Mouse (Mus musculus) retina, adult 2 months (tissue): ENCODE data around the gene Vps13d.

Experiments
- DNase-seq: peaks from one replicate; pipeline ENCODE4 v3.0.0-alpha.2; 2012; ENCODE audit warnings: low read depth, low spot score

Gene Vps13d

DNA sequence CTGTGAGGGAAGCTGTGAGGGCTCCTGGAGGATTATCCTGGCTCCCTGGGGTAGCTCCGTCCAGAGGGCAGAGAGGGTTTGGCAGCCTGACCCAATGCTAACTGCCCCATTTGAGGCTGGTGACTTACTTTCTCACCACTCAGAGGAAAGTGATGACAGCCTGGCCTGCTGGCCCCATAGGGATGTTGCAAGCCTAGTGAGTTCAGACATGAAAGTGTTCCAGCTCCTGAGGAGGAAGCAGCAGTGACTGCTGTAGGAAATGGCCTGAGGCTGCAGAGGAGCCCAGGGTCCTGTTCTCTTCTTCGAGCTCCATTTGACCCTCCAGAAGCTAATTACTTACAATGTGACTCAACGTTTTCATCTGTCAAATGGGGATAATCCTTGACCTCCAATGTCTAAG lies 157.8 kb downstream of the Vps13d start:
- DNase-seq = no peak

DNA sequence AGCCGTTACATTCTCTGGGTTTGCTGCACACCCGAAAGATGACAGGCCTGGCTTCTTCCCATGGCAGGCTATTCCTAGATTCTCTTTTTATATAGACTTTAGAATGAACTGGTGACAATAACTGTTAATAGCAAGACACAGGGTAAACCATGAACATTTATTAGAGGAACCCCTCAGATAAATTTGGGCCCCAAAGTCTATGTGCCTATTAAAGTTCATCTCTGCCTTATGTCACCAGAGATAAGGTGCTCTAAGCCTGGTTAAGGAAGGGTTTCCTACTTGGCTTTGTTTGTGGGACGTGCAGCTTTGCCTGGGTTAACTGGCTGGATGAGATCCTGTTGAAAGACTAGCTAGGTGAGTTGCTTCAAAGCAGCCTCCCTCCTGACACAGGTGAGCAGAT lies 159.4 kb downstream of the Vps13d start:
- no peak for DNase-seq

GRCm38 (mm10) chr4:145034506-145035243 lies 160.1 kb downstream of the Vps13d start:
- DNase-seq = no peak

DNA sequence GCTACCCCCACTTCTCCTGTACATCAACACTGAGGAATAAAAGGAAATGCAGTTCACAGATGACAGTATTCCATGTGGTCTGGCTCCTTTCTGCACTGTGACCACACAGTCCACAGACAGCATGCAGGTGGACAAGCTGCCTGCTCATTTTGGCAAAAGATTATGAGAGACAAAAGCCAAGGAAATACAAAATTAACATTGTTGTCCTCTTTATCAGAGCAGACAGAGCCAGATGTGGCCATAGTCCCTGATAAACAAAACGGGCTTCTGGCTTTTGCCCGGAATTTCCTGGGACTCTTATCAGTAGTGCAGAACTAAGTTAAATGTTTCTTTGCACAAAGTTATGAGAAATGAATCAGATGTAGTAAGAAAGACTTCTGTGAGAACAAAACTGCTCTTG lies 161.4 kb downstream of the Vps13d start:
- DNase-seq = no peak

- DNase-seq = no peak
These were observed 162.2 kb downstream of the Vps13d start for GRCm38 (mm10) chr4:145032637-145033036.

GRCm38 (mm10) chr4:145031510-145031909 lies 163.3 kb downstream of the Vps13d start:
- no peak for DNase-seq

DNA sequence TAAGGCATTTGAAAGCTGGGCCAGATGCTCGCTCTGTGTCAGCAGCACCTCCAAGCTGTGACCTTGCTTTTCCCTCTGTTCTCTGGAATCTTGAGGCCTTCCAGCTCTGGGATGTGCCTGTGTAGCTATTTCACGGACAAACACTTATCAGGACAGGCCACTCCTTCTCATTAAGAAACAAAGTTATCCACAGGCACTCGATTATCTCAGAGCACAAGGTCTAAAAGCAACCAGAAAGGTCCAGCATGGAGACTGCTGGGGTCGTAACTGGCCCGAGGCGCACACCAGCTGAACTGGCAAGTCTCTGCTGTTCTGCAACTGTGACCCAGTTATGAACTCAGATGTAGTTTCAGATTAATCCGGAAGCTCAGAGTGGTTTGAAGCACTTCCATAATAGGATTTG lies 168.4 kb downstream of the Vps13d start:
- DNase-seq = no peak

DNA sequence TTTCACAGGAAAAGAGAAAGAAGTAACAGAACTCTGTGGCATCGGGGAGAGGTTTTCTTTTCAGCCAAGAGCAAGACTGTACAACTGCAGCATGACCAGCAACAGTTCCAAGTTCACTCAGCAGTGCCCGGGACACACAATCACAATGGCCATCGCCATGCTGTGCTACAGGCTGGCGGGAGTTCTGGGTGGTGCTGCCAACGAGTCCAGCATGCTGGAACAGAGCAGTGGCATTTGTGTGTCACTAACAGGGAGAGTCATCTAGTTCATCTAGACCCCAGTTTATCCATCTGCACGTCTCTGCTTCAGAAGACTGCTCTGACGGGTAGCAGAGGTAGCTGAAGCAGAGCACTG lies 169.4 kb downstream of the Vps13d start:
- no peak for DNase-seq

- DNase-seq = no peak
These were observed 170.0 kb downstream of the Vps13d start for GRCm38 (mm10) chr4:145024694-145025408.

DNA sequence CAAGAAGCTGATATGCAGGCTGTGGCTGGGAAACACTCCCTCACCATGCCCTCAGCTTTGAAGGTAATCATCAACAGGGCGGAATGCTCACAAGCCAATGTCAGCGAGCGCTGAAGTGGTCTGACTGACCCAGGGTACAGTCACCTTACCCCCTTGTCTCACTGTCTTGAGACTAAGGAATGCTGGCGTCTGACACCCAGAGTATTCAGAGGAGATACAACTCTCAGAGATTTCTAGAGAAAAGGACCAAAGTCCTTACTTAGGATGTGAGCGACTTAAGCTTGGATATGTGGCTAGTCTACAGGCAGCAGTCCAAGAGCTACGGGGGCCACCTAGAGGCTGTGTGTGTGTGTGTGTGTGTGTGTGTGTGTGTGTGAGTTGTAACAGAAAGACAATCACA lies 170.9 kb downstream of the Vps13d start:
- DNase-seq = no peak

- DNase-seq = no peak
These were observed 172.0 kb downstream of the Vps13d start for GRCm38 (mm10) chr4:145022815-145023214.

- no peak for DNase-seq
These were observed 172.6 kb downstream of the Vps13d start for GRCm38 (mm10) chr4:145022211-145022610.

GRCm38 (mm10) chr4:145020383-145020782 lies 174.4 kb downstream of the Vps13d start:
- no peak for DNase-seq

- no peak for DNase-seq
These were observed 175.6 kb downstream of the Vps13d start for GRCm38 (mm10) chr4:145019121-145019714.

- no peak for DNase-seq
These were observed 177.1 kb downstream of the Vps13d start for GRCm38 (mm10) chr4:145017745-145018144.

DNA sequence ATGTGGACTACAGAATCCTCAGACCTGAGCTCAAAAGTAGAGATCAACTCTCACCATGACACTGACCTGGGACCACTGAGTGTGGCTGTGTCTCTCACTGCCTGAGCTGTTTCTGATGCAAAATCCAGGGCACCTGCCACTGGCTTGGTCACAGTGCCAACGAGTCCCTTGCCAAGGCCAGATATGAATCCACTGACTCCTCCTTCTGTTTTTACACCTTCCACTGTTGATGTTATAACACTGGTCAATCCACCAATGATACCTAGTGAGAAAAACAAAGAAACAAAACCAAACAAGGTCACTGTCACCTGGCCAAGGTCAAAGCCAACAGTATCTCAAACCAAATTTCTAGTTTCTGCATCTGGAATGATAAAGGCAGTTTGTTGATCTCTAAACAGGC lies 178.1 kb downstream of the Vps13d start:
- DNase-seq = no peak

- DNase-seq = no peak
These were observed 180.2 kb downstream of the Vps13d start for GRCm38 (mm10) chr4:145014632-145014960.

DNA sequence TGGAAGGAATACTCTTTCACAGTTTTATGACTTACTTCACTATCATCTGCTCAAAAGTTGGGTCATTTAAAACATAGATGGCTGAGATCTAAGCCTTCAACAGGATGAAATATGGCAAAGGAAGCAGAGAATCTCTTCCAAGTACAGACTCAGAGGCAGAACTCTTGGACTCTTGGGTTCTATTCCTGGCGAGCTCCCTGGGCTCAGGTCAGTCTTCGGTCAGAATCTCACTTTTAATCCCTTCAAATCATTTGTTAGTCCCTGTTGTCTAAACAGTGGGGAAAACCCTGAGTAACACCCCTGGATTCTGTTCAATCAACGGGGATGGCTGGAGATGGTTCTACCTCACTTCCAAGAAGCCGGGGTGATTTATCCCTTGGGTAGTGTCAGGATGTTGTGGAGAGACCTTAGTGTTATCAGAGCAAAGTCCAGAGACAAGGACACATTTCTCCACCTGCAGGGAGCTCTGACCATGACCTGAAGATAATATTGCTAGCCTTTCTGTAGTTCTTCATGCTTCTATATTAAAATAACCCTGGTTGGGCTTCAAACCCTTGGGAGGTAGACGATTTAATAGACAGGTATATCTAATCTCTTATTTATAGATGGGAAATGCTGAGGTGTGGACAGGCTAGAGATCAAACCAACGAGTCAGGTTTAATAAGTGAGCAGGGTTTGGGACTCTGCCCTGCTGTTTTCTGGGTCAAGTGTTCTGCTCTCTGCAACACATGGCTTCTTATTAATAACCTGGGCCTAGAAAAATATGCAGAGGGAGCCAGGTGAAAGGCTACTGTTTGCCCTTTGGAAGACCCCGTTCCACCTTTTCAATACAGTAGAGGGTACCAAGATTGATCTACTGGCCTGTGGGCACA lies 180.8 kb downstream of the Vps13d start:
- no peak for DNase-seq

GRCm38 (mm10) chr4:145013187-145013586 lies 181.6 kb downstream of the Vps13d start:
- no peak for DNase-seq

GRCm38 (mm10) chr4:145011156-145011555 lies 183.6 kb downstream of the Vps13d start:
- no peak for DNase-seq

DNA sequence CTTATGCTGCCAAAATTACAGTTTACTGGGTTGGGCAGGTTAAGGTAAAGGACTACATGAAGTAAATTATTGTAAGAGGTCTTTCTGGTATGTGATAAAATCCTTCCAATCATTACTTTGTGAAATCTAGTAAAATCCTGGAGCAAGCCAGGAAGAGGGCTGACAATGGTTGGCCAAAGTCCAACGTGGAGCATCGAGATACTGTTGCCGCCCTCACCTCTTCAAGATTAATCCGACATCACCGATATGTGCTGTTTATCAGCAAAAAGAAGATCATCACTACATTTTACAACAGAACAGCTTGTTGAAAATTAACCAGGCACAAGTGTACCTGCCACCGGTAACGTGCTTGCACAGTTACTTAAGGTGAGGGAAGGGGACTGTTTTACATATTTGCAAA lies 184.9 kb downstream of the Vps13d start:
- no peak for DNase-seq

- no peak for DNase-seq
These were observed 185.4 kb downstream of the Vps13d start for GRCm38 (mm10) chr4:145009437-145009836.
